Comparison of ENCODE assay signal across 10 mouse cellular contexts in genomic region chr13:34156840-34157185, GRCm38 (mm10). TPM values are rescaled to one million over a fixed set of nuclear protein-coding genes. Genes with fewer than 3 reads are reported as not detected.
A peak's percentile ranks its signal among the peaks of the same experiment; 100 is the strongest.
DNase-seq lines count a peak whose midpoint lies in the region; ATAC-seq and TF ChIP-seq lines count a peak whose summit lies in the region.
"Had no signal": no experiment of that assay in that cellular context is flagged by ENCODE, and none has a peak within 500 bp of the region (broad histone marks: within the 10 kb centered on the region; RNA-seq: fewer than 3 reads in every experiment).

No protein-coding gene starts in this region.

- intact Hi-C loops in heart, postnatal 10 days (cut with DNase I) = loop anchor here (1.0 to 5.0 kb wide), 2 partner anchors 111 to 195 kb away; partner anchors contain the start of gene Nqo2

- peaks cover 23% of the 10 kb centered on the region; the same call in 1 of the 2 replicates for H3K4me1 ChIP-seq in heart, postnatal 0 days (ENCODE audit: control insufficient read depth, insufficient read depth)
- H3K4me1 ChIP-seq in ES-E14 (ENCODE audit: control insufficient read depth in 2 of 2, insufficient read depth in 2 of 2, low read length in 2 of 2, poor library complexity in 1 of 2) = peaks cover 13 to 20% of the 10 kb centered on the region in 2 experiments
- peaks cover 20% of the 10 kb centered on the region; the same call in 1 of the 2 replicates for H3K4me1 ChIP-seq in cerebellum, adult 2 months (ENCODE audit: control insufficient read depth, insufficient read depth, low read length)
- H3K4me1 ChIP-seq in liver, embryonic 12.5 days = peaks cover 12% of the 10 kb centered on the region

- no peaks in the 10 kb centered on the region for H3K36me3 ChIP-seq in heart, postnatal 0 days (replicated peaks; ENCODE audit: control insufficient read depth, insufficient read depth, low read length)
- no peaks in the 10 kb centered on the region for H3K36me3 ChIP-seq in ES-E14 (ENCODE audit: control insufficient read depth, insufficient read depth, low read length, poor library complexity, severe bottlenecking)
- H3K36me3 ChIP-seq in liver, embryonic 12.5 days = no peaks in the 10 kb centered on the region

- peak; percentile 19 for ATAC-seq in heart, postnatal 0 days (ENCODE audit: insufficient read depth, low read depth)
- ATAC-seq in liver, embryonic 12.5 days = no peak

- peak overlapping the region; percentile 18; the same call in 1 of the 2 replicates for H3K4me2 ChIP-seq in heart, postnatal 0 days (ENCODE audit: low read depth, low read length)
- H3K4me2 ChIP-seq in liver, embryonic 12.5 days = no peak overlapping the region
- H3K4me2 ChIP-seq: lung, embryonic 14.5 days had no signal

- peak; percentile 47 for DNase-seq in heart, postnatal 0 days (ENCODE audit: low spot score)
- no peak for DNase-seq in heart, adult 18-20 months
- no peak for DNase-seq in ES-E14 (ENCODE audit: low read depth, low spot score)
- DNase-seq in cerebellum, adult 2 months = peak; percentile 82 to 90
- peak; percentile 20 to 28 for DNase-seq in heart, postnatal 10 days
- DNase-seq in lung, postnatal 14 days = no peak
- DNase-seq in gastrocnemius, postnatal 10 days = no peak
- DNase-seq: lung, embryonic 14.5 days had no signal

- no peaks in the 10 kb centered on the region for H3K27me3 ChIP-seq in heart, postnatal 0 days (ENCODE audit: control insufficient read depth, insufficient read depth, low read length)
- H3K27me3 ChIP-seq in cerebellum, adult 2 months (ENCODE audit: control insufficient read depth, insufficient read depth, low read length) = no peaks in the 10 kb centered on the region
- peaks cover 4% of the 10 kb centered on the region; the same call in 1 of the 2 replicates for H3K27me3 ChIP-seq in liver, embryonic 12.5 days (replicated peaks)

- TF ChIP-seq POLR2A in cerebellum, adult 2 months (IDR thresholded peaks at IDR 0.05; ENCODE audit: borderline replicate concordance, insufficient read depth, low read length) = no peak

- H3K9me3 ChIP-seq in heart, postnatal 0 days (replicated peaks; ENCODE audit: control insufficient read depth, low read length) = no peaks in the 10 kb centered on the region
- no peaks in the 10 kb centered on the region for H3K9me3 ChIP-seq in ES-E14 (ENCODE audit: control insufficient read depth, insufficient read depth, low read depth, low read length)
- no peaks in the 10 kb centered on the region for H3K9me3 ChIP-seq in liver, embryonic 12.5 days (replicated peaks)

- H3K27ac ChIP-seq in heart, postnatal 0 days (ENCODE audit: low read depth) = peak overlapping the region; percentile 92
- peak overlapping the region; percentile 58 for H3K27ac ChIP-seq in ES-E14 (ENCODE audit: insufficient read depth, low read depth, low read length, poor library complexity, severe bottlenecking)
- no peak overlapping the region for H3K27ac ChIP-seq in cerebellum, adult 2 months (ENCODE audit: insufficient read depth, low read length)
- H3K27ac ChIP-seq in liver, embryonic 12.5 days = no peak overlapping the region
- H3K27ac ChIP-seq: layer of hippocampus, adult 2 months had no signal

- in situ Hi-C loops in ES-E14 (cut with MboI; ENCODE audit: low sequenced_read_pairs in 2 of 2, unreplicated experiment in 2 of 2) = no loop called here

- no peak for TF ChIP-seq CTCF in heart, postnatal 0 days (IDR thresholded peaks at IDR 0.05; ENCODE audit: low read depth)
- no peak for TF ChIP-seq CTCF in cerebellum, adult 2 months (IDR thresholded peaks at IDR 0.05; ENCODE audit: borderline replicate concordance, insufficient read depth, low read depth, low read length)

- WGBS in heart, postnatal 0 days = 30% methylated on average over 2 of the region's 2 CpGs
- WGBS in cerebellum, adult 2 months = 12% methylated on average over 2 of the region's 2 CpGs
- 69% methylated on average over 2 of the region's 2 CpGs for WGBS in liver, embryonic 12.5 days (ENCODE audit: insufficient replicate concordance)

- no peak overlapping the region for H3K9ac ChIP-seq in heart, postnatal 0 days (replicated peaks; ENCODE audit: low read depth, low read length)
- peak overlapping the region; percentile 18; the same call in 1 of the 2 replicates for H3K9ac ChIP-seq in ES-E14 (ENCODE audit: insufficient read depth, low read depth, low read length, poor library complexity, severe bottlenecking)
- H3K9ac ChIP-seq in liver, embryonic 12.5 days = no peak overlapping the region
- H3K9ac ChIP-seq: lung, embryonic 14.5 days had no signal

- H3K4me3 ChIP-seq in heart, postnatal 0 days (ENCODE audit: low read depth, low read length) = no peak overlapping the region
- peak overlapping the region in 1 of 2 experiments; percentile 53; a peak in 3 of 4 replicates for H3K4me3 ChIP-seq in ES-E14 (ENCODE audit: insufficient read depth in 1 of 2, low read depth in 1 of 2, low read length in 2 of 2, poor library complexity in 1 of 2, severe bottlenecking in 1 of 2)
- H3K4me3 ChIP-seq in cerebellum, adult 2 months (replicated peaks; ENCODE audit: insufficient read depth, low read depth, low read length) = no peak overlapping the region
- H3K4me3 ChIP-seq in liver, embryonic 12.5 days = no peak overlapping the region
- H3K4me3 ChIP-seq: layer of hippocampus, adult 2 months had no signal

- TF ChIP-seq EP300 in heart, postnatal 0 days (IDR thresholded peaks at IDR 0.05; ENCODE audit: low read depth) = no peak

TF ChIP-seq in ES-E14, 5 proteins besides CTCF, POLR2A, EP300 and RAD21:
- TF ChIP-seq MAFK (IDR thresholded peaks at IDR 0.05; ENCODE audit: insufficient read depth, low read depth, low read length) = no peak
- no peak for TF ChIP-seq ZNF384 (IDR thresholded peaks at IDR 0.05; ENCODE audit: low read depth, low read length)
- TF ChIP-seq CHD2 (IDR thresholded peaks at IDR 0.05; ENCODE audit: low read depth, low read length) = no peak
- no peak for TF ChIP-seq ZC3H11A (IDR thresholded peaks at IDR 0.05; ENCODE audit: borderline replicate concordance, low read depth, low read length)
- TF ChIP-seq HCFC1 (IDR thresholded peaks at IDR 0.05; ENCODE audit: borderline replicate concordance, insufficient read depth, low read length) = no peak

RNA-seq across cellular contexts. Expression of gene Psmg4, which starts 6.0 kb away (rescaled TPM):
- total RNA-seq in heart, postnatal 0 days (2014; rRNA removed; ENCODE audit: low replicate concordance) = 58.0 and 108 TPM in 2 replicates
- polyA plus RNA-seq in heart, postnatal 0 days (2015; fragmentation: Nextera tagmentation; extraction: Ambion mirVana) = 86.3 and 87.8 TPM in 2 replicates
- 10 to 100 TPM; 25.0 to 32.9 TPM for total RNA-seq in heart, adult 18-20 months (2021)
- total RNA-seq in ES-E14 (2012; rRNA removed) = 80.1 and 99.8 TPM in 2 replicates
- 45.3 and 48.3 TPM in 2 replicates for polyA plus RNA-seq in cerebellum, adult 2 months (2012; rRNA removed)
- total RNA-seq in heart, postnatal 10 days (2021) = 10 to 100 TPM; 34.0 to 39.0 TPM
- polyA plus RNA-seq in liver, embryonic 12.5 days (2016; fragmentation: Nextera tagmentation; extraction: Ambion mirVana) = 55.2 and 60.4 TPM in 2 replicates
- total RNA-seq in gastrocnemius, postnatal 10 days (2021) = 10 to 100 TPM; 32.2 to 33.2 TPM

RNA-seq across cellular contexts. Expression of gene Tubb2b, which starts 26.5 kb away (rescaled TPM):
- total RNA-seq in heart, postnatal 0 days (2014; rRNA removed; ENCODE audit: low replicate concordance) = 157 and 227 TPM in 2 replicates
- polyA plus RNA-seq in heart, postnatal 0 days (2015; fragmentation: Nextera tagmentation; extraction: Ambion mirVana) = 16.9 and 19.7 TPM in 2 replicates
- 1 to 10 TPM; 4.8 to 8.6 TPM for total RNA-seq in heart, adult 18-20 months (2021)
- 122 and 139 TPM in 2 replicates for total RNA-seq in ES-E14 (2012; rRNA removed)
- 224 and 255 TPM in 2 replicates for polyA plus RNA-seq in cerebellum, adult 2 months (2012; rRNA removed)
- 10 to 100 TPM; 22.7 to 27.2 TPM for total RNA-seq in heart, postnatal 10 days (2021)
- 1.6 and 1.9 TPM in 2 replicates for polyA plus RNA-seq in liver, embryonic 12.5 days (2016; fragmentation: Nextera tagmentation; extraction: Ambion mirVana)
- 10 to 100 TPM; 17.1 to 20.5 TPM for total RNA-seq in gastrocnemius, postnatal 10 days (2021)

Comparison
In these comparisons a context has a peak if more than half of its experiments do, and no peak if none do; other contexts are left out.
1. DNase-seq: peak in heart, postnatal 0 days (single experiment), cerebellum, adult 2 months (2 of 2) and heart, postnatal 10 days (2 of 2); none in heart, adult 18-20 months (0 of 2), ES-E14 (single experiment), lung, postnatal 14 days (single experiment) and gastrocnemius, postnatal 10 days (single experiment).
2. H3K27ac ChIP-seq: peak in heart, postnatal 0 days (single experiment) and ES-E14 (single experiment); none in cerebellum, adult 2 months (single experiment) and liver, embryonic 12.5 days (single experiment).